Mouse (Mus musculus): ENCODE data around the gene Tek. TPM values are rescaled to one million over a fixed set of nuclear protein-coding genes. Genes with fewer than 3 reads are reported as not detected.
A peak's percentile ranks its signal among the peaks of the same experiment; 100 is the strongest.
"Not testable (repeated sequence)": the region's sequence is repeated elsewhere in the genome, so short reads cannot be mapped to it uniquely, and the experiment has no call there.

The Tek gene
- polyA plus RNA-seq (2014; fragmentation: Nextera tagmentation; extraction: Ambion mirVana), result 21.7 and 22.6 TPM in 2 replicates

DNA sequence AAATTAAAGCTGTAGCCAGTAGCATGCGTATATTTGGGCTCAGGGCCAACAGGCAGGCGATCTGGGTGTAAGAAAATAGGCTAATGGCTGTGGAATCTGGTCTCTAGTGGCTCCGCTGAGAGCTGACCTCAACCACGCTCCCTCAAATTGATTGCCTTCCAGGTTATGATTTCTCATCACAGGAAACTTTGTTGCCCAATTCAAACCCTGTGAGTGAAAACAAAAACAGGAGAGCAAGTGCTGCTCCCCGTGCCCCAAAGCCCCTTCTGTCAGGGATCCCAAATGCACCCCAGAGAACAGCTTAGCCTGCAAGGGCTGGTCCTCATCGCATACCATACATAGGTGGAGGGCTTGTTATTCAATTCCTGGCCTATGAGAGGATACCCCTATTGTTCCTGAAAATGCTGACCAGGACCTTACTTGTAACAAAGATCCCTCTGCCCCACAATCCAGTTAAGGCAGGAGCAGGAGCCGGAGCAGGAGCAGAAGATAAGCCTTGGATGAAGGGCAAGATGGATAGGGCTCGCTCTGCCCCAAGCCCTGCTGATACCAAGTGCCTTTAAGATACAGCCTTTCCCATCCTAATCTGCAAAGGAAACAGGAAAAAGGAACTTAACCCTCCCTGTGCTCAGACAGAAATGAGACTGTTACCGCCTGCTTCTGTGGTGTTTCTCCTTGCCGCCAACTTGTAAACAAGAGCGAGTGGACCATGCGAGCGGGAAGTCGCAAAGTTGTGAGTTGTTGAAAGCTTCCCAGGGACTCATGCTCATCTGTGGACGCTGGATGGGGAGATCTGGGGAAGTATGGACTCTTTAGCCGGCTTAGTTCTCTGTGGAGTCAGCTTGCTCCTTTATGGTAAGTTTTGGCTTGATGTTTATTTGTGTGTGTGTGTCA lies at the start of gene Tek:
TSS of gene Tek (plus strand) at position 452 of the 894 bp plus-strand sequence.
- Histone ChIP-seq H3K9me3 (ENCODE audit: control insufficient read depth, low read length) (no peaks in the 10 kb centered on the region), H3K4me1 (ENCODE audit: control insufficient read depth, insufficient read depth, low read length) (peaks cover 4% of the 10 kb centered on the region; the same call in 1 of the 2 replicates), H3K27ac (replicated peaks; ENCODE audit: low read depth, low read length) (peak within 1 kb of the TSS; percentile 44), H3K9ac (ENCODE audit: low read depth, low read length) (no peak within 1 kb of the TSS), H3K4me2 (ENCODE audit: low read depth, low read length) (peak within 1 kb of the TSS; percentile 21; the same call in 1 of the 2 replicates), H3K4me3 (ENCODE audit: low read depth, low read length) (peak within 1 kb of the TSS; percentile 15), H3K36me3 (ENCODE audit: control insufficient read depth, insufficient read depth, low read length) (no peaks in the 10 kb centered on the region), H3K27me3 (replicated peaks; ENCODE audit: control insufficient read depth, insufficient read depth, low read length) (no peaks in the 10 kb centered on the region)
- DNase-seq (ENCODE audit: low spot score), result peak; percentile 57
- WGBS, result 51% methylated on average over 16 of the region's 16 CpGs
- peak; percentile 44; the same call in 1 of the 2 replicates for ATAC-seq (ENCODE audit: low read depth)

DNA sequence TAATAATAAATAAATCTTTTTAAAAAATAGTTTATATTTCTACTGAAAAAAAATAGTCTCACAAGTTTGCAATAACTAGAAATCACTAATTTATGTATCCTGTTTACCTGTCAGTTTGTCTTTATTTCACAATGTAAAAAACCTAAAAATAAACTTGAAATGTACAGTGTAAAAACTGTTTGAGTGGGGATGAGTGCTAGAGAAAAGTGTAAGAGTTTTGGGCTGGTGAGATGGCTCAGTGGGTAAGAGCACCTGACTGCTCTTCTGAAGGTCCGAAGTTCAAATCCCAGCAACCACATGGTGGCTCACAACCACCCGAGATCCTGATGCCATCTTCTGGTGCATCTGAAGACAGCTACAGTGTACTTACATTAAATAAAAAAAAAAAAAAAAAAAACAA lies 49.3 kb upstream of the Tek start:
- H3K27me3 ChIP-seq (replicated peaks; ENCODE audit: control insufficient read depth, insufficient read depth, low read length); H3K9ac ChIP-seq (ENCODE audit: low read depth, low read length); DNase-seq (ENCODE audit: low spot score); ATAC-seq (ENCODE audit: low read depth); H3K4me3 ChIP-seq (ENCODE audit: low read depth, low read length); H3K4me1 ChIP-seq (ENCODE audit: control insufficient read depth, insufficient read depth, low read length); H3K4me2 ChIP-seq (ENCODE audit: low read depth, low read length); H3K9me3 ChIP-seq (ENCODE audit: control insufficient read depth, low read length); H3K27ac ChIP-seq (replicated peaks; ENCODE audit: low read depth, low read length): not testable (repeated sequence)
- 85% methylated on average over 2 of the region's 2 CpGs for WGBS
- peaks cover 35% of the 10 kb centered on the region for H3K36me3 ChIP-seq (ENCODE audit: control insufficient read depth, insufficient read depth, low read length)

DNA sequence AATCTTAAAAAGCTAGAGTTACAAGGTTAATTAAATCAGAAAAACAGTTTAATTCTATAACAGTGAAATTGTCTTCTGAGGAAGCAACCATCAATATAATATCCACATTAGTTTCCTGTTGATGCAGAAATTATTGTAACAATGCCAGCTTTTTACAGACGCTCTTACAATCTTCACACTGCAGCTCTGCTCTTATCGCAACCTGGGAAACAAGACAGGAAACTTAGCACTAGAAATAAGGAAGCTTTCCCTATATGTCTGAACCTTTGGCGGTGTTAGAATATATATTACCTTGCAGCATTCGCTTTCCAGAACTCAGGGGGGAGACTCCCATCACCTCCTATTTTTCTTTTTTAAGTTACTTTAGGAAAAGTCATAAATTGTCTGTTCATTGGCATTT lies 48.0 kb upstream of the Tek start:
- H3K27ac ChIP-seq (replicated peaks; ENCODE audit: low read depth, low read length), result no peak overlapping the region
- no peak overlapping the region for H3K4me3 ChIP-seq (ENCODE audit: low read depth, low read length)
- H3K9ac ChIP-seq (ENCODE audit: low read depth, low read length), result no peak overlapping the region
- no peaks in the 10 kb centered on the region for H3K27me3 ChIP-seq (replicated peaks; ENCODE audit: control insufficient read depth, insufficient read depth, low read length)
- peaks cover 35% of the 10 kb centered on the region for H3K36me3 ChIP-seq (ENCODE audit: control insufficient read depth, insufficient read depth, low read length)
- ATAC-seq (ENCODE audit: low read depth) (no peak), DNase-seq (ENCODE audit: low spot score) (no peak)
- H3K4me1 ChIP-seq (ENCODE audit: control insufficient read depth, insufficient read depth, low read length), result no peaks in the 10 kb centered on the region
- H3K4me2 ChIP-seq (ENCODE audit: low read depth, low read length), result no peak overlapping the region
- H3K9me3 ChIP-seq (ENCODE audit: control insufficient read depth, low read length), result no peaks in the 10 kb centered on the region
- 88% methylated on average over 4 of the region's 4 CpGs for whole genome bisulfite sequencing

DNA sequence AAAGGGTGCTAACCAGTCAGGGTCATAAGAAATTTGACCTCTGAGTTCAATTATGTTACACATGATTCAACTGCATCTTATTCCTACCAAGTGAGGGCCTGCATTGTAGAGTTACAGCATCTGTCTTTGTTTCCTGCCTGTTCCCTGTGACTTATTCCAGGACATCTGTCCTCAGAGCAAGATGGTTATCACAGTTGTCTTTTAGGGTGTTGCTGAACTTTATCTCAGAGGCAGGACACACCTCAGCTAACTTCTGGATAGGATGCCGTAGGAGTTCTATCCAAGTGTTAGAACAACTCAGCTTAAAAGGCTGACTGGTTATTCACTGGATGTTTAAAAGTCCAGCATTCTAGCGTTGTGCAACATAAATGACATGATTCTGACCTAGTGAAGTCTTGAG lies 46.9 kb upstream of the Tek start:
- no peak for ATAC-seq (ENCODE audit: low read depth)
- Histone ChIP-seq H3K9me3 (ENCODE audit: control insufficient read depth, low read length) (no peaks in the 10 kb centered on the region), H3K4me3 (ENCODE audit: low read depth, low read length) (no peak overlapping the region), H3K4me1 (ENCODE audit: control insufficient read depth, insufficient read depth, low read length) (no peaks in the 10 kb centered on the region), H3K4me2 (ENCODE audit: low read depth, low read length) (no peak overlapping the region), H3K36me3 (ENCODE audit: control insufficient read depth, insufficient read depth, low read length) (peaks cover 29% of the 10 kb centered on the region), H3K27me3 (replicated peaks; ENCODE audit: control insufficient read depth, insufficient read depth, low read length) (no peaks in the 10 kb centered on the region), H3K9ac (ENCODE audit: low read depth, low read length) (no peak overlapping the region), H3K27ac (replicated peaks; ENCODE audit: low read depth, low read length) (no peak overlapping the region)
- no peak for DNase-seq (ENCODE audit: low spot score)
- WGBS, result 81% methylated on average over 2 of the region's 2 CpGs

DNA sequence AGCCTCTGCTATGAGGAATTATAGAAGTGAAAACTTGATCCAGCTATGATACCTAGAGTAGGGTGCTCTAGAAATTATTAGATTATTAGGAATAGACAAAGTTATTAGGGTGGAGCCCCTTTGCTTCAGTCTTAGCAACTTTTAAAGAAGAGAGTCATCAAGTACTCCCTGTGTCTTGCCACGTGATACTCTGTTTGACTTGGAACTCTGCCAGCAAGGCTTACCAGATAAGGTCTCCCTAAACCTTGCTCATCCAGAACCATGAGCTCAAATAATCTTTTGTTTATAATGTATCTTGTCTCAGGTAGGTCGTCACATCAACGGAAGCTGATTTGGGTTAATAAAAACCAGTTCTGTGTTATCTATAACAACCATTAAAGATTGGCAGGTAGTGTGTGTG lies 42.7 kb upstream of the Tek start:
- Histone ChIP-seq H3K4me2 (ENCODE audit: low read depth, low read length) (no peak overlapping the region), H3K9ac (ENCODE audit: low read depth, low read length) (no peak overlapping the region), H3K27me3 (replicated peaks; ENCODE audit: control insufficient read depth, insufficient read depth, low read length) (no peaks in the 10 kb centered on the region), H3K27ac (replicated peaks; ENCODE audit: low read depth, low read length) (no peak overlapping the region), H3K4me3 (ENCODE audit: low read depth, low read length) (no peak overlapping the region), H3K4me1 (ENCODE audit: control insufficient read depth, insufficient read depth, low read length) (no peaks in the 10 kb centered on the region), H3K9me3 (ENCODE audit: control insufficient read depth, low read length) (no peaks in the 10 kb centered on the region), H3K36me3 (ENCODE audit: control insufficient read depth, insufficient read depth, low read length) (peaks cover 12% of the 10 kb centered on the region; the same call in 1 of the 2 replicates)
- WGBS, result 61% methylated on average over 3 of the region's 3 CpGs
- DNase-seq (ENCODE audit: low spot score) (peak; percentile 6), ATAC-seq (ENCODE audit: low read depth) (no peak)

DNA sequence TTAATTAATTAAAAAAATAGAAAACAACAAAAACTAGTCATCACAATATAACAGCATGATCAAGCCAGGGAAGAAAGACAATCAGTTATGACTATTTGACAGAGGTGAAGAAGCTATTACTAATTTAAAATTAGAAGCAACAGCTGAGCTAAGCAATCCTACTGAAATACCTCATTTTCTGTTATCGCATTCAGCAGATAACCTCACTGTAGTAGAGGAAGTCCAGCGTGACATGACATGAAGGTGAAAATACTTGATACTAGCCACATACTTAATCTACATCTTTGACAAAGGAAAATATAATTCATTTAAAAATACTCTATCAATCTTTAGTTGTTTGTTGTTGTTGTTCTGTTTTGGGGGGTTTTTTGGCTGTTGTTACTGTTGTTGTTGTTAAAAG lies 28.1 kb upstream of the Tek start:
- H3K9ac ChIP-seq (ENCODE audit: low read depth, low read length), result no peak overlapping the region
- ATAC-seq (ENCODE audit: low read depth) (no peak), DNase-seq (ENCODE audit: low spot score) (no peak)
- no peaks in the 10 kb centered on the region for H3K4me1 ChIP-seq (ENCODE audit: control insufficient read depth, insufficient read depth, low read length)
- H3K4me2 ChIP-seq (ENCODE audit: low read depth, low read length), result no peak overlapping the region
- no peaks in the 10 kb centered on the region for H3K9me3 ChIP-seq (ENCODE audit: control insufficient read depth, low read length)
- no peaks in the 10 kb centered on the region for H3K27me3 ChIP-seq (replicated peaks; ENCODE audit: control insufficient read depth, insufficient read depth, low read length)
- H3K4me3 ChIP-seq (ENCODE audit: low read depth, low read length), result no peak overlapping the region
- H3K27ac ChIP-seq (replicated peaks; ENCODE audit: low read depth, low read length), result no peak overlapping the region
- 84% methylated on average over 2 of the region's 2 CpGs for WGBS
- H3K36me3 ChIP-seq (ENCODE audit: control insufficient read depth, insufficient read depth, low read length), result no peaks in the 10 kb centered on the region

DNA sequence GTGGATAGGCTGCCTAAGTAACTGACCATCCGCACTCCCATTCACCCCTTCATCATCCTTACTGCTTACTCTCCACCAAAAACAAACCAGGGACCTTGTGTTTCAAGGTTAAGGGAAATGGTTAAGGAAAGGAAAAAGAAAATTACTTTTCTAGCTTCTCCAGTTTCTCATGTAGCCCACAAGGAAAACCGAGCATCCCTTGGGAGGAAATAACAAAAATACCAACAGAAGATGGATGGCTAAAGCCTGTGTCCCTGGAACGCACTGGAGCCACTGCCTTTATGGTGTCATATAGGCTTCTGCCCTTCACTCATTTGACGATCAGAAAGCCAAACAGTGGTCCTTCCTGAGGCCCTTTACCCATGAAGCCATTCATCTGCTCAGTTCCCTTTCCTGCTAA lies 27.7 kb upstream of the Tek start:
- H3K9me3 ChIP-seq (ENCODE audit: control insufficient read depth, low read length), result no peaks in the 10 kb centered on the region
- no peak overlapping the region for H3K27ac ChIP-seq (replicated peaks; ENCODE audit: low read depth, low read length)
- no peaks in the 10 kb centered on the region for H3K27me3 ChIP-seq (replicated peaks; ENCODE audit: control insufficient read depth, insufficient read depth, low read length)
- no peaks in the 10 kb centered on the region for H3K36me3 ChIP-seq (ENCODE audit: control insufficient read depth, insufficient read depth, low read length)
- H3K4me3 ChIP-seq (ENCODE audit: low read depth, low read length), result no peak overlapping the region
- 60% methylated on average over 4 of the region's 4 CpGs for WGBS
- H3K9ac ChIP-seq (ENCODE audit: low read depth, low read length), result no peak overlapping the region
- no peak for ATAC-seq (ENCODE audit: low read depth)
- no peaks in the 10 kb centered on the region for H3K4me1 ChIP-seq (ENCODE audit: control insufficient read depth, insufficient read depth, low read length)
- no peak for DNase-seq (ENCODE audit: low spot score)
- H3K4me2 ChIP-seq (ENCODE audit: low read depth, low read length), result no peak overlapping the region

DNA sequence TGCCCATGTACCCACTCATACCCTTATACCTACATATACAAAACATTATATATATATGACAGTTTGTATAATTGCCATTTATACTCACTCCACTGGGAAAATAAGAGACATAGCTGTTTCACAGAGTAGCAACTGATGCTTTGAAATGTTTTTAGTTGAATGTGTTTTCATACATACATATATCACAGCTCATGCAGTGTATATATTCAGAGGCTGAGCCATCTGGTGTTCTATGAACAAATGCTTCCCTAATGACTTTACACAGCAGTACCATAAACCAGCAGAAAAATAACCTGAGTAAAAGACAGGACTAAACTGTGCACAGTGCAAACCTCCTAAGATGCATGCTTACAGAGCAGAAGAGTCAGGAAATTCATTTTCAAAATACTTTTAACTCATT lies 25.3 kb upstream of the Tek start:
- H3K4me1 ChIP-seq (ENCODE audit: control insufficient read depth, insufficient read depth, low read length), result no peaks in the 10 kb centered on the region
- no peaks in the 10 kb centered on the region for H3K9me3 ChIP-seq (ENCODE audit: control insufficient read depth, low read length)
- H3K4me3 ChIP-seq (ENCODE audit: low read depth, low read length), result no peak overlapping the region
- ATAC-seq (ENCODE audit: low read depth) (no peak), DNase-seq (ENCODE audit: low spot score) (no peak)
- H3K9ac ChIP-seq (ENCODE audit: low read depth, low read length), result no peak overlapping the region
- H3K36me3 ChIP-seq (ENCODE audit: control insufficient read depth, insufficient read depth, low read length), result no peaks in the 10 kb centered on the region
- H3K27me3 ChIP-seq (replicated peaks; ENCODE audit: control insufficient read depth, insufficient read depth, low read length), result no peaks in the 10 kb centered on the region
- no peak overlapping the region for H3K27ac ChIP-seq (replicated peaks; ENCODE audit: low read depth, low read length)
- no peak overlapping the region for H3K4me2 ChIP-seq (ENCODE audit: low read depth, low read length)

DNA sequence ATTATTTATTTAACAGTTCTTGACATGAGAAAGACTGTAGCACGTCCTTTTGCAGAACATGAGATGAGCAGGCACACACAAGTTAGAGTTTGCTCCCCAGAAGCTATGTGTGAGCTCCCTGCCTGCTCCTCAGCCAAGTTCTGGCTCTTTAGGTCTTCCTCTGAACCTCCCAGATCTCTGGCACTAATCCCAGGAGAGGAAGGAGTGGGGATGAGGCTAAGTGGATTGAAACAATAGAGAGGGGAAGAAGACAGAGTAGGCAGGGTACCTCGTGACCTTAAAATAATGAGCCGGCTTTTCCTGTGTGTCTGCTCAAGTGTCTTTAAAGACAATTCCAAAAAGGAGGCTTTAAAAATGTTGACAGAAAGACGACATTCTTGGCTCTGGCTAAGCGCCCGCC lies 23.9 kb upstream of the Tek start:
- Histone ChIP-seq H3K27me3 (replicated peaks; ENCODE audit: control insufficient read depth, insufficient read depth, low read length) (no peaks in the 10 kb centered on the region), H3K27ac (replicated peaks; ENCODE audit: low read depth, low read length) (no peak overlapping the region; the same call in 1 of the 2 replicates), H3K9me3 (ENCODE audit: control insufficient read depth, low read length) (no peaks in the 10 kb centered on the region), H3K36me3 (ENCODE audit: control insufficient read depth, insufficient read depth, low read length) (no peaks in the 10 kb centered on the region), H3K4me1 (ENCODE audit: control insufficient read depth, insufficient read depth, low read length) (no peaks in the 10 kb centered on the region), H3K4me2 (ENCODE audit: low read depth, low read length) (no peak overlapping the region), H3K4me3 (ENCODE audit: low read depth, low read length) (no peak overlapping the region), H3K9ac (ENCODE audit: low read depth, low read length) (no peak overlapping the region)
- ATAC-seq (ENCODE audit: low read depth) (peak; percentile 74), DNase-seq (ENCODE audit: low spot score) (peak; percentile 82)
- WGBS, result 46% methylated on average over 6 of the region's 6 CpGs
